Mouse (Mus musculus): ENCODE measurements around the gene Aatk. TPM values are rescaled to one million over a fixed set of nuclear protein-coding genes. Genes with fewer than 3 reads are reported as not detected.

The Aatk gene
- polyA plus RNA-seq (2012), result not detected in 2 replicates

- no peak for TF ChIP-seq GATA1 (IDR thresholded peaks at IDR 0.05; ENCODE audit: low read length)
Measured at GRCm38 (mm10) chr11:120046553-120047191, at the start of gene Aatk. Gene Aatk (minus strand): TSS chr11:120047167.

- TF ChIP-seq GATA1 (IDR thresholded peaks at IDR 0.05; ENCODE audit: low read length), result no peak
Measured at GRCm38 (mm10) chr11:120092817-120093591, 46.0 kb upstream of the Aatk start.

- TF ChIP-seq GATA1 (IDR thresholded peaks at IDR 0.05; ENCODE audit: low read length), result no peak
Measured at GRCm38 (mm10) chr11:120090661-120091060, 43.7 kb upstream of the Aatk start.

- no peak for TF ChIP-seq GATA1 (IDR thresholded peaks at IDR 0.05; ENCODE audit: low read length)
Measured at GRCm38 (mm10) chr11:120086702-120087152, 39.8 kb upstream of the Aatk start, which contains the start of gene Cep131. Gene Cep131 (minus strand): TSS chr11:120086827.

- no peak for TF ChIP-seq GATA1 (IDR thresholded peaks at IDR 0.05; ENCODE audit: low read length)
Measured at GRCm38 (mm10) chr11:120085891-120086627, 39.1 kb upstream of the Aatk start.

GRCm38 (mm10) chr11:120080282-120080681, 33.3 kb upstream of the Aatk start:
- TF ChIP-seq GATA1 (IDR thresholded peaks at IDR 0.05; ENCODE audit: low read length), result no peak

GRCm38 (mm10) chr11:120076191-120076590, 29.2 kb upstream of the Aatk start:
- TF ChIP-seq GATA1 (IDR thresholded peaks at IDR 0.05; ENCODE audit: low read length), result no peak

- no peak for TF ChIP-seq GATA1 (IDR thresholded peaks at IDR 0.05; ENCODE audit: low read length)
Measured at GRCm38 (mm10) chr11:120072986-120073647, 26.1 kb upstream of the Aatk start.

- TF ChIP-seq GATA1 (IDR thresholded peaks at IDR 0.05; ENCODE audit: low read length), result no peak
Measured at GRCm38 (mm10) chr11:120071731-120072320, 24.9 kb upstream of the Aatk start.

- no peak for TF ChIP-seq GATA1 (IDR thresholded peaks at IDR 0.05; ENCODE audit: low read length)
Measured at GRCm38 (mm10) chr11:120071065-120071464, 24.1 kb upstream of the Aatk start.

GRCm38 (mm10) chr11:120070286-120070930, 23.4 kb upstream of the Aatk start:
- no peak for TF ChIP-seq GATA1 (IDR thresholded peaks at IDR 0.05; ENCODE audit: low read length)

- no peak for TF ChIP-seq GATA1 (IDR thresholded peaks at IDR 0.05; ENCODE audit: low read length)
Measured at GRCm38 (mm10) chr11:120069261-120069660, 22.3 kb upstream of the Aatk start.

- no peak for TF ChIP-seq GATA1 (IDR thresholded peaks at IDR 0.05; ENCODE audit: low read length)
Measured at GRCm38 (mm10) chr11:120067834-120068233, 20.9 kb upstream of the Aatk start.

- TF ChIP-seq GATA1 (IDR thresholded peaks at IDR 0.05; ENCODE audit: low read length), result no peak
Measured at GRCm38 (mm10) chr11:120065291-120065690, 18.3 kb upstream of the Aatk start.

- no peak for TF ChIP-seq GATA1 (IDR thresholded peaks at IDR 0.05; ENCODE audit: low read length)
Measured at GRCm38 (mm10) chr11:120064668-120065040, 17.7 kb upstream of the Aatk start.

Data from G1E-ER4 (cell line).